Mouse (Mus musculus): ENCODE data around the gene Nt5m.

GRCm38 (mm10) chr11:59811211-59811610 is 28.0 kb upstream of the Nt5m start:
- TF ChIP-seq EP300 (IDR thresholded peaks at IDR 0.05; ENCODE audit: low read depth) (no peak), CTCF (IDR thresholded peaks at IDR 0.05; ENCODE audit: low read depth) (no peak)

Measured in liver, embryonic 14.5 days (tissue).